Mouse (Mus musculus) lung, postnatal 14 days (tissue): ENCODE measurements at regions not wholly inside any gene's neighbourhood (a gene's known extent, or its start where the extent isn't known, plus 50 kb on each side); places are given as distances from the start of the nearest gene placed in this dataset.

Experiments used
- DNase-seq: peaks from one replicate; pipeline ENCODE4 v3.0.0; 2021

DNA sequence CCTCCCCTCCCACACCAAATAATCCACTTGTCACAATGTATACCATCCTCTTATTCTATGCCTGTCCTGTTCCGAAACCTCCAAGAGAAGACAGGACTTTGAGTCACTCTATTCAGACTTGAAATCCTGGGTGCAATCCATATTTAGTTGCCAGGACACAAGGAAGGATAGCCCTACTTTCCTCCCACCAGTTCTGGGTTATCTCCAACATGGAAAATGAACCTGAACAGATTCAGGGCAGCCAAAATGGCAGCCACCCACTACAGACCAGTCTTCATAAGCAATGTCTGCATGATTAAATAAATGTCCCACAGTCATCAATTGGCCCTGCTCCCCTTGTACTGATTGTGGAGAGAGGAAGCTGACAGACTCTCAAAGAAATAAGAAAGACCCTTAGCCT, 110.6 kb upstream of the Adra1d start:
- no peak for DNase-seq

DNA sequence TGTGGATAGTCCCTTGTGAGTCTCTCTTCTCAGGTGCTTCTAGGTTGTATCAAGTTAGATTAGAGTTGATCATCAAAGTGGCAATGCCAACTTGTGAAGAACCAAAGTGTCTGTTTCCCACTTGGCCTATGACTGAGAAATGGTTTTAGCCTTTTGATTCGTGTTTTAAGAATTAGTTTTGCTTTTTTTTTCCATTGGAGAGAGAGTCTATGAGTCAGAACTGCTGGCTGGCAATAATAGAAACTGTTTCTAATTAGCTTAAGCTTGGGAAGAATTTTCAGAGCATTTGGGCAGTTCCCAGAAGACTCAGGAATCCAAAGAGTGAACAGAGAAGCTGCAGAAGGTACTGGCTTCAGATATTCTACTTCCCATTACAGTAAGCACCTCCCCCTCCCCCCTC, 110.1 kb upstream of the Adra1d start:
- no peak for DNase-seq

DNA sequence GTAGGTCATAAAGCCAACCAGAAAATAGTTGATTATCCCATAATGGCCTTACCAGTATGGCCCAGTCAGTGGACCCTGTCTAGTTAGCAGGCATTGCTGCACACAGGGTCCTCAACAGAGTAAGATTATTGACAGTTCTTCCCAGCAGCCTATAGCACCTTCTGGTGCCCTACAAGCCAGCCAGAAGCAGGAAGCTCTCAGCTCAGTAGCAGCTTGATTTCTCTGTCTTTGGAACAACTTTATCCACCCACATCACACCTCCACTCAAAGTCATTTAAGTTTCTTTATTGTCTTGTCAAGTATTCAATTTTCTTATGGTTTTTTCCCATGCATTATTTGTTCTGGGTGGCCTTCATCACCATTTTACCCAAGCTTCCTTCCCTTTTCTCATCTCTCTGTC, 108.8 kb upstream of the Adra1d start:
- DNase-seq: no peak

DNA sequence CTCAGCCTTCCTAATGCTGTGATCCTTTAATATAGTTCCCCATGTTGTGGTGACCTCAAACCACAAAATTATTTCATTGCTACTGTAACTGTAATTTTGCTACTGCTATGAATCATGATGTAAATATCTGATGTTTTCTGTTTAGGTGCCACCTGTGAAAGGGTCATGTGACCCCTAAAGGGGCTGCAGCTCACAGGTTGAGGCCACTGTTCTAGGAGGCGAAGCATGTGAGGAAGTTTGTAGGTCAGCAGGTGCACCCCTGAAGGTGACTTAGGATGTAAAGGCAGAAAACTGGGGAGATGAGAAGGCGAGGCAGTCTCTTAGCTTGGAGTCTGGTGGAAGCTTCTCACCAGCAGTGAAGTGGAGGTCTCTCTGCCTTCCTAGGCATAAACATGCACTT, 105.8 kb upstream of the Adra1d start:
- DNase-seq: no peak

DNA sequence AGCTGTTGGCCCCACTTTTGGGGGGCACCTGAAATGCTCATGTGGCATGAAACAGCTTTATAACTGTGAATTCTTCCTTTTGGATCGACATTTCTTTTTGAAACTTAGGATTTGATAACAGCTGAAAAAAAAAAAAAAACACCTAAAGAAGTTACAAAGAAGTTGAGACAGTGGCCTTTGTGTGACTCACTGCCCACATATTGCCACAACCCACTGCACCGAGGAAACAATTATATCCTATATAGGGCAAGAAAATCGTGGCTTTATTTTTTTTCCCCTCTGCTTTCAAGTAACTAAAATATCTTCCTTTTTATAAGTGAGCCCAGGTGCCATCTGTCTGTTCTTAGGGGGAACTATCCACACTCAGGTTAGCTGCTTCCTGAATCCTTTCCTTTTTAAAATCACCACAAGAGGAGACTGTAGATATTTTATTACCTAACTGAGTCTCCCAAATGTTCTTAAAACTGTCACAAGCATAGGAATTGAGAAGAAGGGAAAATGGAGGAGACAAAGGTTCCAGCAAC, 104.8 kb upstream of the Adra1d start:
- DNase-seq: no peak

- no peak for DNase-seq
Measured at GRCm38 (mm10) chr2:131664575-131664974, 102.5 kb upstream of the Adra1d start.

GRCm38 (mm10) chr2:131663199-131663809, 101.2 kb upstream of the Adra1d start:
- DNase-seq: no peak

- DNase-seq: no peak
Measured at GRCm38 (mm10) chr2:131652197-131652596, 90.1 kb upstream of the Adra1d start.

- DNase-seq: no peak
Measured at GRCm38 (mm10) chr2:131650611-131651153, 88.6 kb upstream of the Adra1d start.

- no peak for DNase-seq
Measured at GRCm38 (mm10) chr2:131644166-131644858, 82.2 kb upstream of the Adra1d start.

DNA sequence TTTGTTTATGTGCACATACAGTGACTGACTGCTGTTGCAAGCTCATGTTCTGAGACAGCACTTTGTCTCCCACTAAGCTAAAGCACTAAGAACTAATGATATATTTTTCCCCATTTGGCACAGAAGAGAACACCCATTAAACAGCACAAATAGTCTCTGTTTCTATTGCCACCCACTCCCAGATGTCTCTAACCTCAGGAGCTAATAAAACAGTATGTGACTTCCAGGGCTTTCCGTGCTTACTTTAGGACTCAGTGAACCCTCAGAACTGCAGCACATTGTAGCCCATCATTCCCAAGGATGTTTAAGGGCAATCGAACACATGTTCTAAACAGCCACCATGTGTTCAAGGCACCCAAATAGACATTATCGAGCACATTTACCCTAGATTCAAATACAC, 80.4 kb upstream of the Adra1d start:
- no peak for DNase-seq

- no peak for DNase-seq
Measured at GRCm38 (mm10) chr2:131638996-131639605, 77.0 kb upstream of the Adra1d start.

GRCm38 (mm10) chr2:131635791-131636190, 73.7 kb upstream of the Adra1d start:
- DNase-seq: no peak

DNA sequence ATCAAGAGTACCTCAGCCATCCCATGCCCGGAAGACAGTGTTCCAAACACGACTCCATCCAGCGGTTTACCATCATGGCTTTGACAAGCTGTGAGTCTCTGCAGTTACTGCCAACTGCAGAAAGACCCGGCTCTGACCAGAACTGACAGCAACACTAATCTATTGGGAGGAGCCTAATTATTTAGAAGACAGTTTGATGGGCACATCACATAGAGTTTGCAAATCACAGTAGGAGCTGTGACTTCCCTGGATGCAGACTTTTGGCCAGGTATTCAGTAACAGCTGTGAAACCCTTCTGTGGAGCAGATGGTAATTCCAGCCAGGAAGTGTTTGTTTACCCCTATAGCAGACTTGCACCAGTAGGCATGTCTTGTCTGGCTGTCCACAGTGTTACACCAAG, 55.8 kb upstream of the Adra1d start:
- DNase-seq: no peak

DNA sequence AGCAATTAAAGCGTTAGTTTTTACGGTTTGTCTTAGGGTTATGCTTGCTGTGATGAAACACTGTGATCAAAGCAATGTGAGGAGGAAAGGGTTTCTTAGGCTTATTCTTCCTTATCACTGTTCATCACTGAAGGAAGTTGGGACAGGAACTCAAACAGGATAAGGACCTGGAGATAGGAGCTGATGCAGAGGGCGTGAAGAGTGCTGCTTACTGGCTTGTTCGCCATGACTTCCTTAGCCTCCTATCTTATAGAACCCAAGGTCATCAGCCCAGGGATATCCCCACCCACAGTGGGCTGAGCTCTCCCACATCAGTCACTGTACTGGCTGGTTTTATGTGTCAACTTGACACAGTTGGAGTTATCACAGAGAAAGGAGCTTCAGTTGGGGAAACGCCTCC, 50.4 kb upstream of the Adra1d start:
- no peak for DNase-seq
